Mouse (Mus musculus): Measurements from ENCODE around the gene Meis1.

Gene Meis1

GRCm38 (mm10) chr11:18874278-18875000 lies 144.3 kb downstream of the Meis1 start:
- DNase-seq = peak; percentile 21

- DNase-seq = peak; percentile 37
Measured at GRCm38 (mm10) chr11:18873451-18874277, 145.1 kb downstream of the Meis1 start.

- no peak for DNase-seq
Measured at GRCm38 (mm10) chr11:18872793-18873192, 146.0 kb downstream of the Meis1 start.

DNA sequence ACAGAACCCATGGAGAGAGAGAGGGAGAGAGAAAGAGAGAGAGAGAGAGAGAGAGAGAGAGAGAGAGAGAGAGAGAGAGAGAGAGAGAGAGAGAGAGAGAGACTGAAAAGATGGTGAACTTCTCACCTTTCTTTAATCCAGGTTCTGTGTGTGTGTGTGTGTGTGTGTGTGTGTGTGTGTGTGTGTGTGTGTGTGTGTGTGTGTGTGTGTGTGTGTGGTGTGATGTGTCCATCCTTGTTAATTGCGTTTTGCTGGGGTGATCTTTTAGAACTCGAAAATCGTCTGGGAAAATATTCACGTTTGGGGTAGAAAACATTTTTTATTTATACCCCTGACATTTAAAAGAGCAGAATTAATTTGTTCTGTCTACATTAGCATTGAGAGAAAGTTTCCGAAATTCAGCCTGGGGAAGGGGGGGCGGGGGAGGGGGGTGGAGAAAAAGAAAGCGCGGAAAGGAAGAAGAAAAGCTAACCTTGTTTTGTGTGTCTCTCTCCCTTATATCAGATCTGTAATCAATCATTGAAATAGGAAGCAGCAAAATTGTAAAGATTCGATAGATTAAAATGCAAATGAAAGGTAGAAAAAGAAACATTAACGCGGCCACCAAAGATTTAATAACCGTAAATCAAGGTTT lies 146.6 kb downstream of the Meis1 start:
- DNase-seq = peak; percentile 17

- DNase-seq = peak; percentile 31
Measured at GRCm38 (mm10) chr11:18871170-18872081, 147.4 kb downstream of the Meis1 start.

DNA sequence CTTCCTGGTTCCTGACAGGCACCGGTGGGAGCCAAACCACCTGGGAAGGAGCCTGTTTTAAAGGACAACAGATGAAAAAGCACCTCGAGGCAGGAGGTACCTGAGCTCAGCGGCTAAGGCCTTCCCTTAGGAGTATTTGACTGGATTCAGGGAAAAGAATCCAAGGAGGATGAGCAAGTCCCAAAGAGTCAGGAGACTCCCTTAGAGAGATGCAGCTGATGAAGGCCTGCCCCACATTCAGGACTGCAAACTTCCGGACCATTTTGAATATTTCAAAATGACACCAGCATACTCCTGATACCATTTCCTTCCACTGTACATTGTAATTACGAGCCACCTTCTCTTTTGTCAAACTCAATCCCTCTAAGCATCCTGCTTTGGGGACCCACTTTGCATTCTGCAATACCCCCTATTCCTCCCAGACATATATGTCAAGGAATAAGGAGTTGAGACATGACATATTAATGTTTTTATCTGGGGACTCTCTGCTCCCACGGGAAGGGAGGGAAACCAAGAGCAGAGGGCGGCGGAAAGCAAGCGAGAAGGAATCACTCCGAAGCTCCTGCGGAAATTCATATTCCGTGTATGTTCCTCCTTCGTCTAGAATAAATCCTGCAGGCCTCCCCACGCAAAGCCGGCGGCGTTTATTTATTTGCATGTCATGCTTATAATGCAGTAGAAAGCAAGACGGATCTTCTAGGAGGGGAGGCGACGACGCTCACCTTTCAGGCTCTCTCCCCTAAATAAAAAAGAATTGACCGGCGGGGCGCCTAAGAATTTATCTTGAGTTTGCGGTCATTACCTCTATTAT lies 148.5 kb downstream of the Meis1 start:
- DNase-seq = peak; percentile 13

GRCm38 (mm10) chr11:18869429-18869969 lies 149.3 kb downstream of the Meis1 start:
- no peak for DNase-seq

DNA sequence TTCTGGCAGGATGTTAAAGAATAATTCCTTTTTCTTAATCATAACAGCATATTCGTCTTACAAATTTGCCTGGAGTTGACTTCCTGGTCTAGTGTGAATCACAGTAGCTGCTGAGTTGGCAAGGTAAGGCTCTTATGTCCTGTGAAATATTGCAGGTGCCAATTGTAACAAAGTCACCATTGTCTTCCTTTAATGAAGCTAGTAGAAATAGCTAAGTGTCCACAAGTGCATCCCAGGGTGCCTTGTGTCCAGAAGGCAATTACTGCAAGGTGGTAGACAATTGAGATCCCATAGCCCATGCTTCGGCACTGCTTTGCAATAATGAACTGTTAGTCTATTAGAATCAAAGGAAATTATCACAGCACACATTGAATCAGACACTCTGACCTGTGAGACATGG lies 151.1 kb downstream of the Meis1 start:
- DNase-seq = no peak

GRCm38 (mm10) chr11:18866198-18866836 lies 152.5 kb downstream of the Meis1 start:
- peak; percentile 16 for DNase-seq

- no peak for DNase-seq
Measured at GRCm38 (mm10) chr11:18850772-18851171, 168.0 kb downstream of the Meis1 start.

DNA sequence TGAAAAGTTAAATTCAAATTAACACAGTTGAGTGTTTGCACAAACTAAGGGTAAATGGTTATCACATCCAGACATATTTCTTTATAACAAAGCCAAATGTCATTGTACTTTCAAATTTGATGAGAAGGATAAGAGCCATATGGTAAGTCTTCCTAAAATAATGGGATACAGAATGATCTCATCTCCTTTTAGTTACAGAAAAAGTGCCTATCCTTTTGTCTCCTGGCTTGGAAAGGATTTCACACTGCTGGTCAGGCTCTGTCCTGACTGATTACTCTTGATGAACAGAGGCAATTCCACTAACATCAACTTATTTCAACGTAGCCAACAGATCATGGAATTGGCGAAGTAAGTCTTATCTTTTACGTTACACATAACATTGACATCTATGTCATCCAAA lies 171.1 kb downstream of the Meis1 start:
- DNase-seq = no peak

DNA sequence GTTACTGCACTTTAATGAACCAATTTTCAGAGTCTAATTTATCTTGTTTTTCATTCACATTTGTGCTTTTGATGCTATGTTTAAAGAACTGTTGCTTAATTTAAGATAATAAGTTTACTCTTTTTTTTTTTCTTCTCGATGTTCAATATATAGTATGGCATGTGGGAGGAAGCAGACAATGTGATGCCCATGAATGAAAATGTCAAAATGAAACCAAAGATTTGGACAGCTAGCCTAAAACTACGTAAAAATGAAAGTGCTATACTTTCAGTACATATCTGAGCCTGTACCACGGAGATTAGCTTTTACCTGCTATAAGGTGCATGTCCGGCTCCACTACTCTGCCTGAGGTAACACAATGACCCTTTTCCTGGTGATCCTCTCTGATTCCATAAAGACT lies 172.3 kb downstream of the Meis1 start:
- no peak for DNase-seq

DNA sequence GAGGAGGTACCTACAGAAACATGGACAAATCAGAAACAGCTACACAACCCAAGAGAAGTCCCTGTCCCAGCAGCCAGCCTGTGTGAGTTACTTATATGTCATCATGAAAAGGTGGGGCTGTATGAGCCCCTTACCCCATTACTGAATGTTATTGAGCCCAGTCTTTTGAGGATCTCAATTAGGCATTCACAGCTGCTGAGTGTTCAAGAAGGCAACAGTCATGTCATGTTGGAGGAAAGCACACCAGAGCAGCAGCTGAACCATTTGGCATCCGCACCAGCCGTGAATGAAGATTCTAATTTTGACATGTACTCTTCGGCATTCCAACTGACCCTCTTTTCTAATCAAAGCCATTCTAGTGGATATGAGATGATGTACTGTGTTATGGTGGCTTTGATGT lies 172.9 kb downstream of the Meis1 start:
- no peak for DNase-seq

GRCm38 (mm10) chr11:18845466-18845865 lies 173.3 kb downstream of the Meis1 start:
- DNase-seq = no peak

- no peak for DNase-seq
Measured at GRCm38 (mm10) chr11:18830087-18830486, 188.7 kb downstream of the Meis1 start.
